Mouse (Mus musculus) spleen, adult 12 weeks (tissue): ENCODE measurements around the gene Fbxo46.

Experiments
- DNase-seq: peaks from one replicate; pipeline ENCODE4 v3.0.0; 2022; ENCODE audit warnings: low spot score

Fbxo46 gene

GRCm38 (mm10) chr7:19093537-19094385 is 25.9 kb upstream of the Fbxo46 start:
- peak; percentile 72 for DNase-seq

- no peak for DNase-seq
Measured at GRCm38 (mm10) chr7:19094471-19094825, 25.2 kb upstream of the Fbxo46 start, which contains the start of gene Six5. TSS of gene Six5 (plus strand) at chr7:19094594.

- no peak for DNase-seq
Measured at GRCm38 (mm10) chr7:19094826-19095750, 24.6 kb upstream of the Fbxo46 start.

- no peak for DNase-seq
Measured at GRCm38 (mm10) chr7:19095751-19096110, 23.9 kb upstream of the Fbxo46 start.

- no peak for DNase-seq
Measured at GRCm38 (mm10) chr7:19096421-19096976, 23.2 kb upstream of the Fbxo46 start.

GRCm38 (mm10) chr7:19097217-19097616 is 22.4 kb upstream of the Fbxo46 start:
- DNase-seq, result no peak

- no peak for DNase-seq
Measured at GRCm38 (mm10) chr7:19097863-19098262, 21.8 kb upstream of the Fbxo46 start.

- no peak for DNase-seq
Measured at GRCm38 (mm10) chr7:19098811-19099210, 20.8 kb upstream of the Fbxo46 start.

- DNase-seq, result no peak
Measured at GRCm38 (mm10) chr7:19100290-19100689, 19.4 kb upstream of the Fbxo46 start.

GRCm38 (mm10) chr7:19103741-19104140 is 15.9 kb upstream of the Fbxo46 start:
- DNase-seq, result no peak

- no peak for DNase-seq
Measured at GRCm38 (mm10) chr7:19104486-19104885, 15.2 kb upstream of the Fbxo46 start.

- no peak for DNase-seq
Measured at GRCm38 (mm10) chr7:19107436-19107835, 12.2 kb upstream of the Fbxo46 start.

- DNase-seq, result no peak
Measured at GRCm38 (mm10) chr7:19109565-19109964, 10.1 kb upstream of the Fbxo46 start.

- no peak for DNase-seq
Measured at GRCm38 (mm10) chr7:19118028-19118771, 1.5 kb upstream of the Fbxo46 start, which contains the start of gene Gm4969. TSS of gene Gm4969 (minus strand) at chr7:19118368.

- no peak for DNase-seq
Measured at GRCm38 (mm10) chr7:19119083-19119482, 576 bp upstream of the Fbxo46 start.

- no peak for DNase-seq
Measured at GRCm38 (mm10) chr7:19121686-19122085, 2.0 kb downstream of the Fbxo46 start.

- no peak for DNase-seq
Measured at GRCm38 (mm10) chr7:19124713-19125112, 5.1 kb downstream of the Fbxo46 start.

GRCm38 (mm10) chr7:19127744-19128143 is 8.1 kb downstream of the Fbxo46 start:
- no peak for DNase-seq

GRCm38 (mm10) chr7:19129396-19129795 is 9.7 kb downstream of the Fbxo46 start:
- no peak for DNase-seq

GRCm38 (mm10) chr7:19130657-19131056 is 11.0 kb downstream of the Fbxo46 start:
- no peak for DNase-seq

GRCm38 (mm10) chr7:19131324-19131848 is 11.7 kb downstream of the Fbxo46 start:
- peak; percentile 82 for DNase-seq

- DNase-seq, result no peak
Measured at GRCm38 (mm10) chr7:19136168-19136567, 16.5 kb downstream of the Fbxo46 start.
